Mouse (Mus musculus): ENCODE results near the gene Azi2.

- TF ChIP-seq POLR2A (IDR thresholded peaks at IDR 0.05; ENCODE audit: borderline replicate concordance, low read depth, low read length) (no peak), CTCF (IDR thresholded peaks at IDR 0.05; ENCODE audit: low read depth, low read length) (no peak)
These were observed 1.3 kb downstream of the Azi2 start for GRCm38 (mm10) chr9:118041646-118042045.
